Mouse (Mus musculus): ENCODE results near the gene Gm9837.

GRCm38 (mm10) chr11:53452396-53452795 lies 17.9 kb downstream of the Gm9837 start:
- no peak for TF ChIP-seq MAZ (IDR thresholded peaks at IDR 0.05; ENCODE audit: low read depth, low read length)
- no peak for TF ChIP-seq CHD1 (IDR thresholded peaks at IDR 0.05; ENCODE audit: low read depth, low read length)
- TF ChIP-seq MAFK (IDR thresholded peaks at IDR 0.05; ENCODE audit: insufficient replicate concordance, low read length), result no peak
- no peak for TF ChIP-seq CTCF (conservative IDR thresholded peaks at IDR 0.05 in 1 of 2, IDR thresholded peaks at IDR 0.05 in 1 of 2; ENCODE audit: low read depth in 2 of 2, low read length in 2 of 2)
- no peak for TF ChIP-seq USF1 (IDR thresholded peaks at IDR 0.05; ENCODE audit: low read depth, low read length)
- TF ChIP-seq GABPA (IDR thresholded peaks at IDR 0.05; ENCODE audit: insufficient replicate concordance, low read depth, low read length), result no peak
- no peak for TF ChIP-seq ZC3H11A (IDR thresholded peaks at IDR 0.05; ENCODE audit: low read depth, low read length)
- no peak for TF ChIP-seq POLR2A (IDR thresholded peaks at IDR 0.05; ENCODE audit: low read depth, low read length)

All from CH12.LX (cell line).